Mouse (Mus musculus) hindbrain, embryonic 13.5 days (tissue): ENCODE data around the gene Mybpc1. TPM values are rescaled to one million over a fixed set of nuclear protein-coding genes. Genes with fewer than 3 reads are reported as not detected.
A peak's percentile ranks its signal among the peaks of the same experiment; 100 is the strongest.
"Not testable (repeated sequence)": the region's sequence is repeated elsewhere in the genome, so short reads cannot be mapped to it uniquely, and the experiment has no call there.

Experiments used
- ATAC-seq: fragments of 200-750 bp; cut with Nextera tagmentation; 2 replicates; pipeline ENCODE4 v1.8.0; 2017; ENCODE audit warnings: moderate TSS enrichment; ENCODE audit not compliant: low FRiP score
- H3K27ac ChIP-seq: fragments of 300-500 bp; sonication (generic); 2 replicates; pipeline ENCODE4 v1.5.1; 2015; ENCODE audit warnings: inconsistent platforms, mild to moderate bottlenecking, moderate library complexity
- H3K27me3 ChIP-seq: fragments of 300-500 bp; sonication (generic); 2 replicates; pipeline ENCODE4 v1.6.1; 2015; ENCODE audit warnings: mild to moderate bottlenecking, inconsistent platforms
- H3K36me3 ChIP-seq: fragments of 300-500 bp; sonication (generic); 2 replicates; pipeline ENCODE4 v1.6.1; 2015; ENCODE audit warnings: mild to moderate bottlenecking, inconsistent platforms
- H3K4me1 ChIP-seq: fragments of 300-500 bp; sonication (generic); replicated peaks from 2 replicates; pipeline ENCODE4 v1.6.1; 2015; ENCODE audit warnings: inconsistent platforms
- H3K4me2 ChIP-seq: fragments of 300-500 bp; sonication (generic); 2 replicates; pipeline ENCODE4 v1.6.1; 2015; ENCODE audit warnings: inconsistent platforms, mild to moderate bottlenecking, moderate library complexity
- H3K4me3 ChIP-seq: fragments of 300-500 bp; sonication (generic); 2 replicates; pipeline ENCODE4 v1.5.1; 2015; ENCODE audit warnings: mild to moderate bottlenecking, inconsistent platforms
- H3K9ac ChIP-seq: fragments of 300-500 bp; sonication (generic); 2 replicates; pipeline ENCODE4 v1.6.1; 2015; ENCODE audit warnings: mild to moderate bottlenecking, inconsistent platforms
- H3K9me3 ChIP-seq: fragments of 300-500 bp; sonication (generic); 2 replicates; pipeline ENCODE4 v1.6.1; 2016; ENCODE audit warnings: inconsistent platforms
- WGBS: fragments of 180-500 bp; shearing (Covaris S2); methylation state at CpG from one replicate; pipeline ENCODE4 v1.1.7; 2015; 5-methylcytosine and 5-hydroxymethylcytosine counted together
- polyA plus RNA-seq: library from polyadenylated mRNA; unstranded; fragments of >200 nt; fragmentation: Nextera tagmentation; extraction: Ambion mirVana; gene quantifications from 2 replicates; pipeline ENCODE4 v1.2.1, GENCODE M21; 2015

Gene Mybpc1
- polyA plus RNA-seq, 1 experiment from 2014 or later = 6.2 TPM

DNA sequence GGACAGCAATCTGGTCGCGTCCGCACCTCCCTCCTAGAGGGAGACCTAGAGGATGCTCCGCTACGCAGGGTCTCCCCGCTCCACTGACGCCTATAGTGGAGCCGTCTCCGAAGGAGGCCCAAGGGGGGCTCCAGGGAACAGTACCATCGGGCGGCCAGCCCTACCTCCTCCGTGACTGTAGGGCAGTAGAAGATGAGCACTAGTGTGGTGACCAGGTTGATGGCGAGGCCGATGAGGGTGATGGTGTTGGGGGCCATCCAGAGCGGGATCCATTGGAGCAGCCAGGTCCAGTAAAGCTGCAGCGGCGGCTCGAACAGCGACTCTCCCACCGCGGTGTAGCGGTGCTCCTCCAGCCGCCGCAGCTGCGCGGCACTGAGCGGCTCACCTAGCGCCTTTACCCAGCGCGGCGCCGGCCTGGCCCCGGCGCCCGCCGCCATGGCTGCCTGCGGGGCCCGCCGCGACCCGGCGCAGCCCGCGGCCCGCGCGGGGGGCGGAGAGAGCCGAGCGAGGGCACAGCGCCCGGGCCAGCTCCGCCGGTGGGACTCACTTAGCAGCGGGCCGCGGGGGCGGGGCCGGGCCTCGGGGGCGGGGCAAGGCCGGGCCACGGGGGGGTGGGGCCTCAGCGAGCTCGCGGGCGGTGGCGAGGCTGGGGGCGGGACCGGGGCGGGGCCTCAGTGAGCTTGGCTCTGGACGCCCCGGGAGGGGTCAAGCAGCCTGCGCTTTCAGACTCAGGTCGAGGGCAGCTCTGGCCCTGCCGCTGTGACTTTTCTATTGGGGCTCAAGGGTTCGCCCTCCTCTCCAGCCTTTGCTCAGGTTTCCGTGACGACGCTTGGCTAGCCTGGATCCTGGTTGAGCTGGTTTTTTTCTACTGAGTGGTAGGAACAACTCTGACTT, 101.3 kb downstream of the Mybpc1 start, which contains the start of gene Chpt1:
Gene Chpt1, minus strand, starts transcription at position 653 of the 894 bp plus-strand sequence.
- peak; percentile 96 for ATAC-seq
- Histone ChIP-seq H3K27me3 (no peaks in the 10 kb centered on the region), H3K4me2 (peak within 1 kb of the TSS; percentile 80), H3K9me3 (no peaks in the 10 kb centered on the region), H3K36me3 (no peaks in the 10 kb centered on the region), H3K4me3 (peak within 1 kb of the TSS; percentile 70), H3K27ac (peak within 1 kb of the TSS; percentile 87), H3K4me1 (peaks cover 21% of the 10 kb centered on the region), H3K9ac (peak within 1 kb of the TSS; percentile 89)
- under 1% methylated on average over 53 of the region's 80 CpGs for WGBS

DNA sequence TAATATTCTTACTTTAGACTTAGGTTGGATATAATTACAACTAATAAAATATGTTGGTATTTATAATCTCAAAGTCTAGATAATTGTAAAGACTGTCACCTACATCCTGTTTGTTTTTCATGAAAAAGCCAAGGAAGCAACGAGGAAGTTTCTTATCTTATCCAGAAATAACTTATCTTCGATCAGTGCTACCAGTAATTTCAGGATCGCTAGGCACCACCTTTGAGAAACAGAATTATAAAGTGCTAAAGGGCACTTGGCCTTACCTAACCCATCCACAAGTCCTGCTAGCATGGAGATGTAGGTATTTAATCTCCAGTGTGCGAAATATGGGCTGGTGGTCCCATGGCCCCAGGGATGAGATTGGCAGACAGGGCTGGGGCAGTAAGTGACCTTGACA, 102.0 kb downstream of the Mybpc1 start:
- no peak for ATAC-seq
- WGBS = 60% methylated on average over 4 of the region's 4 CpGs

DNA sequence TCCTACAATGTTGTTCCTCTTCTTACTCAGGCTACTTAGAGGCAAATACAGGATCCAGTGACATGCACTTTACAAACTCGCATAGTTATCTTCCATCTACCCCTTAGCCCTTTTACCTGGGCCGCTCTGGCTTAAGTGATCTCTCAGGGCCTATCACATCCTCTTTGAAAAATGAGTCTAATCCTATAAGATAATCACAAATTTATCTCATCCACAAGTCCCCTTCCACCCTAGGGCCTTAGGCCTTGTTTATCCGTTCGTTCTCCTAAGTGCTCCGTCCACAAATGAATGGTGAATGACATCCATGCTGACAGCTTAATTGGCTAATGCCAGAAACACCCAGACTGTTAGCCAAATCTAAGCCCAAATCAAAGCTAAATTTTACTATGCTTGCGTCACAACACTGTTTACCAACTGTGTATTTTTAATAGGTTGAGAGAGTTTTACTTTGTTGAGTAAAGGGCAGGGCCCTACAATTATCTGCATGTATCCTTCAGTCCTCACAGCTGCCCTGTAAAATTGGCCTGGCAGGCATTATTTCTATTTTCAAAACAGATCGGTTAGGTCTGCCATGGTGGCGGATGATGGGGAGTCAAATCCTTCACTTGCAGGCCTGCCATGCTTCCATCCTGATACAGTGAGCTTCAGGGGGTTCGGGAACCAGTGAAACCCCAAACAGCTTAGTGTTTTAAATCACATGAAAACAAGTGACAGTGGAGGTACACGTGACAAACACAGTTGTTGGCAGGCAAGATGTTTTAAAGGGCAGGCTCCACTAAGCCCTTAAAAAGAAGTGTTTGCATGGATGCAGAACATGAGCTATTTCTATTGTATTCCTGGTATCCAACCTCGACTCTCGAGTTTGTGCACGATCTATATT, 102.8 kb downstream of the Mybpc1 start:
- Histone ChIP-seq H3K27ac (no peak overlapping the region), H3K27me3 (no peaks in the 10 kb centered on the region), H3K4me3 (peak overlapping the region; percentile 70; the same call in 1 of the 2 replicates), H3K4me2 (peak overlapping the region; percentile 80), H3K4me1 (peaks cover 21% of the 10 kb centered on the region), H3K9ac (peak overlapping the region; percentile 26; the same call in 1 of the 2 replicates), H3K9me3 (no peaks in the 10 kb centered on the region), H3K36me3 (no peaks in the 10 kb centered on the region)
- 69% methylated on average over 13 of the region's 13 CpGs for WGBS
- ATAC-seq = no peak

More for the DNA sequence above, 102.0 kb downstream of the Mybpc1 start:
- Histone ChIP-seq H3K9me3 (no peaks in the 10 kb centered on the region), H3K4me2 (peak overlapping the region; percentile 80), H3K9ac (peak overlapping the region; percentile 89), H3K4me1 (peaks cover 21% of the 10 kb centered on the region), H3K4me3 (peak overlapping the region; percentile 70), H3K27ac (peak overlapping the region; percentile 87), H3K36me3 (no peaks in the 10 kb centered on the region), H3K27me3 (no peaks in the 10 kb centered on the region)

GRCm38 (mm10) chr10:88501370-88501769, 103.6 kb downstream of the Mybpc1 start:
- WGBS = 85% methylated on average over 10 of the region's 10 CpGs
- no peaks in the 10 kb centered on the region for H3K36me3 ChIP-seq
- H3K9ac ChIP-seq = no peak overlapping the region
- peaks cover 21% of the 10 kb centered on the region for H3K4me1 ChIP-seq
- no peak for ATAC-seq
- H3K27me3 ChIP-seq = no peaks in the 10 kb centered on the region
- no peak overlapping the region; the same call in 1 of the 2 replicates for H3K4me2 ChIP-seq
- H3K9me3 ChIP-seq = no peaks in the 10 kb centered on the region
- H3K4me3 ChIP-seq = no peak overlapping the region
- no peak overlapping the region for H3K27ac ChIP-seq

DNA sequence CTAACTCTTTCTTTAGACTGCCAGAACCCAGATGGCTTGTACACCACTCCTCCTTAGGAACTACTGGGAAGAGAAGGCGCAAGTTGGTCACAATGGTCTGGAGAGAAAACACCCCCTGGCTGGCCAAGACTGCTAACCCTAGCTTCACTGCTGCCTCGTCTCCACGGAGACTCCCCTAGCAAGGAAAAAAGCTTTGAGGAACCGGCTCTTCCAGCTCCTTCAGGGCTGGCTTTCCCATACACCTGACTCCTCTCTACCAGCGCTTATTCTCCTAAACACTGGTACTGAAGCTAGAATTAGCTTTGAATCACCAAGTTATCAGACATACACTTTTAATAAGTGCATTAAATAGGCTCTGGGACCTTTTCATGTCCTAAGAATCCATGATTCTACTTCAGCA, 105.0 kb downstream of the Mybpc1 start:
- ATAC-seq = no peak
- no peak overlapping the region for H3K4me3 ChIP-seq
- H3K36me3 ChIP-seq = no peaks in the 10 kb centered on the region
- no peak overlapping the region for H3K9ac ChIP-seq
- H3K27me3 ChIP-seq = no peaks in the 10 kb centered on the region
- H3K9me3 ChIP-seq = no peaks in the 10 kb centered on the region
- no peak overlapping the region for H3K27ac ChIP-seq
- H3K4me2 ChIP-seq = no peak overlapping the region
- peaks cover 21% of the 10 kb centered on the region for H3K4me1 ChIP-seq
- 63% methylated on average over 5 of the region's 5 CpGs for WGBS

- H3K4me1 ChIP-seq = peaks cover 9% of the 10 kb centered on the region
- no peak overlapping the region for H3K4me2 ChIP-seq
- H3K27ac ChIP-seq = no peak overlapping the region
- no peaks in the 10 kb centered on the region for H3K9me3 ChIP-seq
- WGBS = 73% methylated on average over 11 of the region's 11 CpGs
- no peak overlapping the region for H3K4me3 ChIP-seq
- no peaks in the 10 kb centered on the region for H3K36me3 ChIP-seq
- H3K27me3 ChIP-seq = no peaks in the 10 kb centered on the region
- H3K9ac ChIP-seq = no peak overlapping the region
- ATAC-seq = no peak
Observed at GRCm38 (mm10) chr10:88496864-88497564, 107.9 kb downstream of the Mybpc1 start.

DNA sequence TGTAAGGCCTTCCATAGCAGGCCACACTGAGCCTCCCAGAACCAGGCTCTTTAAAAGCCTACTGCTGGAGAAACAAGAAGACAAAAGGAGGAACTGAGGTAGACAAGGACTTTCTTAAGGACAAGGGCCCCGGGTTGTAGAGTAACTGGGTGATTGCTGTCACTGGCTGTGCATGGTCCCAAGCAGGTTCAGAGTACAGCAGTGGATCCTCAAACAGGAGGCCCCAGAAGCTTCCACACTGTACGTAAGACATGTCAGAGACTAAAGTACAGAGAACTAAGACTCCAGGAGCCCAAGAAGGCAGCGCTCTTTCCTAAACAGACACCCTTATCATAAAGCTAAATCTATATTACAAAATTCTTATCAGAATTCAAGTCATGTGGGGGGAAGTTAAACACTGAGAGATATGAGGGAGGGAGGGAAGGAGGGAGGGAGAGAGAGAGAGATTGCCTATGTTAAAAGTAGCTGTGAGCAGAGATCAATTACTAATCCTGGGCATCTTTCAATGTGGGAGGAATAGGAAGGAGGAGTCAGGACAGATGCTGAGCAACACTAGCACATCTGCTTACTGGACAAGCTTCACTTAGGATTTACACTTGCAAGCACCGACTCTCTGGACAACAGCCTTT, 109.9 kb downstream of the Mybpc1 start:
- 78% methylated on average over 4 of the region's 4 CpGs for WGBS
- no peak overlapping the region for H3K4me2 ChIP-seq
- no peak overlapping the region for H3K27ac ChIP-seq
- no peak overlapping the region for H3K9ac ChIP-seq
- H3K9me3 ChIP-seq = no peaks in the 10 kb centered on the region
- no peaks in the 10 kb centered on the region for H3K4me1 ChIP-seq
- ATAC-seq = no peak
- no peaks in the 10 kb centered on the region for H3K36me3 ChIP-seq
- H3K4me3 ChIP-seq = no peak overlapping the region
- H3K27me3 ChIP-seq = no peaks in the 10 kb centered on the region

GRCm38 (mm10) chr10:88492658-88493057, 112.3 kb downstream of the Mybpc1 start:
- H3K9ac ChIP-seq = no peak overlapping the region
- ATAC-seq = no peak
- H3K27me3 ChIP-seq = no peaks in the 10 kb centered on the region
- WGBS = 69% methylated on average over 8 of the region's 8 CpGs
- no peaks in the 10 kb centered on the region for H3K9me3 ChIP-seq
- H3K4me2 ChIP-seq = no peak overlapping the region
- no peak overlapping the region for H3K27ac ChIP-seq
- no peaks in the 10 kb centered on the region for H3K4me1 ChIP-seq
- H3K36me3 ChIP-seq = no peaks in the 10 kb centered on the region
- no peak overlapping the region for H3K4me3 ChIP-seq

- Histone ChIP-seq H3K4me1 (no peaks in the 10 kb centered on the region), H3K4me2 (no peak overlapping the region), H3K27me3 (no peaks in the 10 kb centered on the region), H3K4me3 (no peak overlapping the region), H3K27ac (no peak overlapping the region), H3K9me3 (no peaks in the 10 kb centered on the region), H3K9ac (no peak overlapping the region), H3K36me3 (no peaks in the 10 kb centered on the region)
- WGBS = 63% methylated on average over 7 of the region's 7 CpGs
- no peak for ATAC-seq
Observed at GRCm38 (mm10) chr10:88491632-88492031, 113.3 kb downstream of the Mybpc1 start.

- Histone ChIP-seq H3K4me3 (no peak overlapping the region), H3K9me3 (no peaks in the 10 kb centered on the region), H3K27me3 (no peaks in the 10 kb centered on the region), H3K9ac (no peak overlapping the region), H3K27ac (no peak overlapping the region), H3K4me1 (no peaks in the 10 kb centered on the region), H3K36me3 (peaks cover 12% of the 10 kb centered on the region; the same call in 1 of the 2 replicates), H3K4me2 (no peak overlapping the region)
- ATAC-seq = no peak
- 94% methylated on average over 5 of the region's 5 CpGs for WGBS
Observed at GRCm38 (mm10) chr10:88488629-88489028, 116.3 kb downstream of the Mybpc1 start.

DNA sequence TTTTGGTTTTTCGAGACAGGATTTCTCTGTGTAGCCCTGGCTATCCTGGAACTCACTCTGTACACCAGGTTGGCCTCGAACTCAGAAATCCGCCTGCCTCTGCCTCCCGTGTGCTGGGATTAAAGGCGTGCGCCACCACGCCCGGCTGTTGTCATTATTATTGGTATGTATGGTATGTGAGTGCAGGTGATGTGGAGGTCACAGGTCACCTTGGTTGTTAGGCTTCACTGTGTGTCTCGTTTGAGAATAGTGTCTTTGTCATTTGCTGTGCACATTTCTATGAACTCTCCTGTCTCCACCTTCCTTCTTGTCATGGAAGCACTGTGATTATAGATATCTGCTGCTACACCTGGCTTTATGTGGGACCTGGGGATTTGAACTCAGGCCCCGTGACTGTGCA, 122.1 kb downstream of the Mybpc1 start:
- not testable (repeated sequence) for H3K9me3 ChIP-seq, H3K4me2 ChIP-seq, H3K27me3 ChIP-seq, H3K9ac ChIP-seq, H3K4me3 ChIP-seq, H3K4me1 ChIP-seq, ATAC-seq, H3K27ac ChIP-seq
- peaks cover 12% of the 10 kb centered on the region; the same call in 1 of the 2 replicates for H3K36me3 ChIP-seq
- 94% methylated on average over 10 of the region's 10 CpGs for WGBS
